Mouse (Mus musculus) inflammation-experienced regulatory T-cells (primary cell): ENCODE results near the gene Olfr849. TPM values are rescaled to one million over a fixed set of nuclear protein-coding genes. Genes with fewer than 3 reads are reported as not detected.

Experiments
- polyA plus RNA-seq, 2 experiments: library from polyadenylated mRNA; unstranded; fragments of 100-300 nt; shearing (Covaris generic); gene quantifications; one replicate each; pipeline ENCODE4 v1.2.1; 2017

The Olfr849 gene
- polyA plus RNA-seq: not detected

DNA sequence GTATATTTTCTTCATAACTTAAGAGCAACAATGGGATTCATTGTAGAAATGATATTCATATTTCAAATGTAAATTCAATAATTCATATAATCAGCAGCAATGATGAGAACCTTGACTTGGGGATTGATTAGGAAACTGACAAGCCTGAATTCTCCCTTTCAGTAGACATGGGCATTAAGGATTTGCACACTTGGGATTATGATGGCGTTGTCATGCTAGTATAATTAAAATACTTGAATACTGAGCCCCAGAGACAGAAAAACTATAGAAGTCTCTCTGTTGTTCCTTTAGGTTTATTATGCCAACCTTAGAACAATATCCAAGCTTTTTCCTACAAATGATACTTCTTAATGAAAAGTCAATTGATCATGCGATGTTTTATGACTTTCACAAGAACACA is at the start of gene Olfr849:
Gene Olfr849, plus strand, starts transcription at position 301 of the 400 bp plus-strand sequence.

GRCm38 (mm10) chr9:19478148-19478547 is 38.1 kb downstream of the Olfr849 start, which contains the start of gene Olfr850:
Olfr850 (minus strand) TSS chr9:19478248.

GRCm38 (mm10) chr9:19492995-19493394 is 52.9 kb downstream of the Olfr849 start, which contains the start of gene Olfr851:
Olfr851 (plus strand) TSS chr9:19493295.

Other genes starting within 250 kb of the Olfr849 start
- gene Olfr843, start 188.3 kb upstream of the Olfr849 start, polyA plus RNA-seq: under 1 TPM in 1 of 2 experiments, not detected in 1; 0.31 TPM
- not detected for gene Olfr844, start 123.9 kb upstream of the Olfr849 start, polyA plus RNA-seq
- gene Olfr845, start 103.8 kb upstream of the Olfr849 start, polyA plus RNA-seq: not detected
- gene Olfr846, start 76.3 kb upstream of the Olfr849 start, polyA plus RNA-seq: not detected
- under 1 TPM in 1 of 2 experiments, not detected in 1; 0.16 TPM for gene Olfr847, start 61.6 kb upstream of the Olfr849 start, polyA plus RNA-seq
- not detected for gene Olfr850, start 38.0 kb downstream of the Olfr849 start, polyA plus RNA-seq
- gene Olfr851, start 53.0 kb downstream of the Olfr849 start, polyA plus RNA-seq: not detected
- not detected for gene Olfr853, start 100.8 kb downstream of the Olfr849 start, polyA plus RNA-seq
- not detected for gene Olfr854, start 127.1 kb downstream of the Olfr849 start, polyA plus RNA-seq
- gene Olfr855, start 142.4 kb downstream of the Olfr849 start, polyA plus RNA-seq: under 1 TPM in 1 of 2 experiments, not detected in 1; 0.16 TPM
- 10 to 100 TPM; 28.5 to 34.8 TPM for gene Zfp317, start 181.8 kb downstream of the Olfr849 start, polyA plus RNA-seq